Mouse (Mus musculus) liver, embryonic 15.5 days (tissue): Measurements from ENCODE around the gene Nrk. TPM values are rescaled to one million over a fixed set of nuclear protein-coding genes. Genes with fewer than 3 reads are reported as not detected.
A peak's percentile ranks its signal among the peaks of the same experiment; 100 is the strongest.

Experiments
- ATAC-seq: fragments of 200-750 bp; cut with Nextera tagmentation; 2 replicates; pipeline ENCODE4 v1.8.0; 2017; ENCODE audit warnings: moderate number of reproducible peaks, mild to moderate bottlenecking, moderate library complexity; ENCODE audit not compliant: insufficient read depth
- H3K27ac ChIP-seq: fragments of 300-500 bp; sonication (generic); replicated peaks from 2 replicates; pipeline ENCODE4 v1.5.1; 2015; ENCODE audit warnings: mild to moderate bottlenecking, inconsistent platforms
- H3K27me3 ChIP-seq: fragments of 300-500 bp; sonication (generic); 2 replicates; pipeline ENCODE4 v1.6.1; 2015; ENCODE audit warnings: mild to moderate bottlenecking, inconsistent platforms
- H3K36me3 ChIP-seq: fragments of 300-500 bp; sonication (generic); replicated peaks from 2 replicates; pipeline ENCODE4 v1.6.1; 2015; ENCODE audit warnings: moderate library complexity, mild to moderate bottlenecking, inconsistent platforms
- H3K4me1 ChIP-seq: fragments of 300-500 bp; sonication (generic); replicated peaks from 2 replicates; pipeline ENCODE4 v1.6.1; 2015; ENCODE audit warnings: inconsistent platforms
- H3K4me2 ChIP-seq: fragments of 300-500 bp; sonication (generic); 2 replicates; pipeline ENCODE4 v1.6.1; 2015; ENCODE audit warnings: moderate library complexity, mild to moderate bottlenecking, inconsistent platforms
- H3K4me3 ChIP-seq: fragments of 300-500 bp; sonication (generic); replicated peaks from 2 replicates; pipeline ENCODE4 v1.5.1; 2015; ENCODE audit warnings: mild to moderate bottlenecking, inconsistent platforms
- H3K9ac ChIP-seq: fragments of 300-500 bp; sonication (generic); 2 replicates; pipeline ENCODE4 v1.6.1; 2015; ENCODE audit warnings: moderate library complexity, mild to moderate bottlenecking, inconsistent platforms
- H3K9me3 ChIP-seq: fragments of 300-500 bp; sonication (generic); replicated peaks from 2 replicates; pipeline ENCODE4 v1.6.1; 2016; ENCODE audit warnings: inconsistent platforms
- WGBS: fragments of 180-500 bp; shearing (Covaris S2); methylation state at CpG from one replicate; pipeline ENCODE4 v1.1.7; 2015; ENCODE audit warnings: mixed read lengths; ENCODE audit not compliant: insufficient replicate concordance; 5-methylcytosine and 5-hydroxymethylcytosine counted together
- polyA plus RNA-seq: library from polyadenylated mRNA; unstranded; fragments of >200 nt; fragmentation: Nextera tagmentation; extraction: Ambion mirVana; gene quantifications from 2 replicates; pipeline ENCODE4 v1.2.1, GENCODE M21; 2015

Nrk gene
- polyA plus RNA-seq = 2.4 and 3.9 TPM in 2 replicates

DNA sequence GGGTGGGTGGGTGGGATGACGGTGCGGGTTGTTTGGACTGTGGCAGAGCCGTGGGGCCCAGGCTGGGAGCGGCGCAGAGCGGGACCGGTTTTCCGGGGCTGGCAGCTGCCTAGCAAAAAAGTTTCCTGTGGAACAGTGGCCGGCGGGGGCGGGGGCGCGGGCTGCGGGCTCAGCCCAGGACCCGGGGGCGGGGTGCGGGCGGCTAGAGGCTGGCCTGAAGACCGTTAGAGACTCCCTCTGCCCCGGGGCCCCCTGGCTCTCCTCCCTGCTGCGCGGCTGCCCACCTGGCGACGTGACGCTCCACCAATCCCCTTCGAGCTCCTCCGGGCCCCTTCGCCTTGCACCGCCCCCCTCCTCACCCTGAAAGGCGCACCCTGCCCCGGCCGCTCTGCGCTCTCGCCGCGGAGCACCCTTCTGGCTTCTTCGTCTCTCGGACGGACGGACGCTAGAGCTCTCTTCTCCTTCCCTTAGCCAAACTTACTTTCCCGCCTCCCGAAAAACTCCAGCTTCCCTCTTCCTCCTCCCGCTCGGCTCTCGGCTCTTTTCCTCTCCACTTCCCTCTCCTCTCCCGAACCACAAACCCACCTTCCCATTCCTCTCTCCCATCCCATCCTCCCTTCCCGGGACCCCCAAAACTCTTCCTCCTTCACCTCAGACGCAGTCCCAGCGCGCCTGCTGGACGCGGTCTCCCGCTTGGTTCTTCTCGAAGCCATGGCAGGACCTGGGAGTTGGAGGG lies at the start of gene Nrk:
Gene Nrk, plus strand, starts transcription at position 390 of the 736 bp plus-strand sequence.
- peak within 1 kb of the TSS; percentile 25 for H3K4me3 ChIP-seq
- WGBS = 24% methylated on average over 47 of the region's 55 CpGs

DNA sequence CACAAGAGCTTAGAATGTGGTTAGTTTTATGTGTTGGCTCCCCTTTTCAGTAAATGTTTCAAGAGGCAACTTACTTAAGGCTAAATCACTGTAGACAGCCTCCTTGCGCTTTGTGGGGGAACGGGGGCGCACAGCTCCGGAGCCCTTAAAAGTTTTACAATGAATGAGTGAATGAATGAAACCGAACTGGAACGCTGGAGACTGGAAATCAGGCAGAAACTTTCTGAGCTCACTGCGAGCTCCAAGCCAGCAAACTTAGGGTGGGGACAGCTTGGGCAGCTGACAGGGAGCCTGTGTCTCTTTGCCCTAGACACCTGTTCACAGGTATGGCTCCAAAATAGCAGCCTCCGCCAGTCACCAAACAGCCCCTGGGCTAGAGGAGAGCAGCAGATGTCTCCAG lies 864 bp upstream of the Nrk start:
- ATAC-seq = no peak
- Histone ChIP-seq H3K4me3 (no peak overlapping the region), H3K9ac (no peak overlapping the region), H3K4me2 (peak overlapping the region; percentile 44; the same call in 1 of the 2 replicates), H3K27me3 (peaks cover 15% of the 10 kb centered on the region), H3K27ac (no peak overlapping the region), H3K9me3 (no peaks in the 10 kb centered on the region), H3K36me3 (no peaks in the 10 kb centered on the region), H3K4me1 (no peaks in the 10 kb centered on the region)
- 35% methylated on average over 8 of the region's 8 CpGs for WGBS

More for the DNA sequence above, at the start of gene Nrk:
- H3K4me1 ChIP-seq = no peaks in the 10 kb centered on the region
- H3K9ac ChIP-seq = no peak within 1 kb of the TSS
- H3K27ac ChIP-seq = no peak within 1 kb of the TSS
- H3K36me3 ChIP-seq = no peaks in the 10 kb centered on the region
- H3K9me3 ChIP-seq = no peaks in the 10 kb centered on the region
- peaks cover 15% of the 10 kb centered on the region for H3K27me3 ChIP-seq
- H3K4me2 ChIP-seq = peak within 1 kb of the TSS; percentile 44
- ATAC-seq = no peak

DNA sequence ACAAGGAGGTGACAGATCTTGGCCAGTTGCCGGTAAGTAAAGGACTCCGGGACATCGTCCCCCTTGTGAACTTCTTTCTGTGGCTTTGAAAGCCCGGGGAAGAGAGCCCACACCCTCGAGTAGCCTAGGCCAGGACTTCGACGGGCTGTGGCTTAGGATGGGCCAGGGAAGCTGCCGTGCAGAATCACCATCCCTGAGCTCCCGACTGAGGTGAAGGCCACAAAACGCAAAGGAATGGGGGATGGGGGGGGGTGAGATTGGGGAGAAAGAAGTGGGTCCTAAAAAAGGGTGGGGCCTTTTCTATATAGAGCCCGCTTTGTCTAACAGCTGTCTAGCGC lies 516 bp downstream of the Nrk start:
- H3K4me3 ChIP-seq = peak overlapping the region; percentile 25; the same call in 1 of the 2 replicates
- no peaks in the 10 kb centered on the region for H3K36me3 ChIP-seq
- no peaks in the 10 kb centered on the region for H3K9me3 ChIP-seq
- ATAC-seq = no peak
- no peak overlapping the region for H3K9ac ChIP-seq
- 34% methylated on average over 12 of the region's 12 CpGs for WGBS
- H3K4me1 ChIP-seq = no peaks in the 10 kb centered on the region
- peaks cover 15% of the 10 kb centered on the region for H3K27me3 ChIP-seq
- no peak overlapping the region for H3K27ac ChIP-seq
- H3K4me2 ChIP-seq = no peak overlapping the region

DNA sequence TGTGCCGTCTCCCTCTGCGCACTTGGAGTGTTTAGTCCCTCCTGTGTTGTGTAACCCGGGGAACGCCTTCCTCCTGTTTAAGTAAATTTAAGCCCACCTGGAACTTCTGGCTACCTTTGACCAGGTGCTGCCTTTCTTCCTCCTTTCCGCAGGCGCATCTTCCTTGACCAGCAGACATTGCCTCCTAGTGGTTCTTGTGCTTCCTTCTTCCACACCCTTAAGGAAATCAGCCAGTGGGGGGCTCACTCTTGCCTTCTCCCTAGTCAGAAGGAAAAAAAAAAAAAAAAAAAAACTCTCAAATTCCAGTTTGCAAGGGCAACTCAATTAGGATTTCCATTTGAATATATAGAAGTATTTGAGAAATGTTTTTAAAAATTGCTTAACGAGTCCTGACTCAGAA lies 4.8 kb downstream of the Nrk start:
- Histone ChIP-seq H3K27me3 (peaks cover 8% of the 10 kb centered on the region; the same call in 1 of the 2 replicates), H3K9ac (no peak overlapping the region), H3K27ac (no peak overlapping the region), H3K4me1 (no peaks in the 10 kb centered on the region), H3K4me3 (no peak overlapping the region), H3K4me2 (no peak overlapping the region), H3K36me3 (no peaks in the 10 kb centered on the region), H3K9me3 (no peaks in the 10 kb centered on the region)
- no peak for ATAC-seq
- 49% methylated on average over 7 of the region's 7 CpGs for WGBS

DNA sequence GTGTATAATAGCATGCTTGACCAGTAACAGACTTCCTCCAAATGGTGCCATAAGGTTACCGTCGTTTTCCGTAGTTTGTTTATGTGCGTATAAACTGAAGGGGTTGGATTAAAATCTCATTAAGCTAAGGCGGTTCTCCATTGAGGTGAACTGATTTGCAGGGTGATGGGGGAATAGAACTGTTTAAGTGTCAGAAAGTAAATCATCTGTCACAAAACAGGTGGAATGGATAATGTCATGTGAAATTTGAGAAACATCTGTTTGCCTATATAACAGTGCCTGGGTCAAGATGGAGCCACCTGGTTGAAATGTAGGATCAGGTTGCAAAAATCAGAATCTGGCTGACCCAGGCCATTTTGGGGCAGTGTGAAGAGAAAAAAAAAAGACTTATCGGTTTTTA lies 29.7 kb downstream of the Nrk start:
- 75% methylated on average over 6 of the region's 6 CpGs for WGBS
- Histone ChIP-seq H3K27me3 (no peaks in the 10 kb centered on the region), H3K4me1 (no peaks in the 10 kb centered on the region), H3K4me3 (no peak overlapping the region), H3K9ac (no peak overlapping the region), H3K36me3 (no peaks in the 10 kb centered on the region), H3K27ac (no peak overlapping the region), H3K9me3 (no peaks in the 10 kb centered on the region), H3K4me2 (no peak overlapping the region)
- no peak for ATAC-seq

DNA sequence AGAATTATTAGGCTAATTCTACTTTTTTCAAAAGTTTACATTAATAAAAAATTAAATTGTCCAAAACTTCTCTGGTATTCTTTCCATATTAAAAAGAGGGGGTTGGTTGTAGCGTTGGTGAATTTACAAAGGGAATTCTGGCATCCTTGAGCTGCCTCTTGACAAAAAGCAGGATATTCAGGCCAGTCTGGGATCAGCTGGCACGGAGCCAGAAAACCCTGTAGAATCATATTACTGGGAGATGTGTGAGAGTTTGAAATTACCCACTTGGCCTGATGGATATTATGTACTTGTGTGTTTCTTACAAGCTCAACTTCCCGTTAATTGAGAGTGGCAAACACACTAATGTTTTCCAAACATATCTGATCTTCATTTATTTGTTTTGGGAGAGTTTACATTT lies 46.5 kb downstream of the Nrk start:
- Histone ChIP-seq H3K9me3 (no peaks in the 10 kb centered on the region), H3K27me3 (no peaks in the 10 kb centered on the region), H3K36me3 (no peaks in the 10 kb centered on the region), H3K4me3 (no peak overlapping the region), H3K9ac (no peak overlapping the region), H3K27ac (no peak overlapping the region), H3K4me2 (no peak overlapping the region), H3K4me1 (no peaks in the 10 kb centered on the region)
- ATAC-seq = no peak
- WGBS = 57% methylated on average over 3 of the region's 3 CpGs

DNA sequence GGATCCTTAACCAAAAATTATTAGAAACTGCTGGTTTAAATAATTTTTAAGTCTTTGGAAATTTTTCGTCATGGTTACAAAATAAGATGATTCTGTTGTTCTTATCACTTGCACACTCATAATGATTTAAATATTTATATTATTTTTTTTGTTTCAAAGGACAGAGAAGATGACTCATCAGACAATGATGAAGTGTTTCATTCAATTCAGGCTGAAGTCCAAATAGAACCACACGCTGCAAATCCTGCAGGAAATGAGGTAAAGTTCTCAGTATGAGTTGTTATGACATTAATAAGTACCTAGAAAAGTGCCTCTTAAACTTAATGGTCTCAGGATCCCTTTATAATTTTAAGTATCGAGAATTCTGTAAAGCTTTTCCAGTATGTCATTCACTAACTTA lies 64.3 kb downstream of the Nrk start:
- no peak for ATAC-seq
- Histone ChIP-seq H3K27ac (no peak overlapping the region), H3K36me3 (no peaks in the 10 kb centered on the region), H3K9me3 (no peaks in the 10 kb centered on the region), H3K27me3 (no peaks in the 10 kb centered on the region), H3K4me2 (no peak overlapping the region), H3K4me1 (no peaks in the 10 kb centered on the region), H3K9ac (no peak overlapping the region), H3K4me3 (no peak overlapping the region)
- WGBS = 52% methylated on average over 3 of the region's 3 CpGs

DNA sequence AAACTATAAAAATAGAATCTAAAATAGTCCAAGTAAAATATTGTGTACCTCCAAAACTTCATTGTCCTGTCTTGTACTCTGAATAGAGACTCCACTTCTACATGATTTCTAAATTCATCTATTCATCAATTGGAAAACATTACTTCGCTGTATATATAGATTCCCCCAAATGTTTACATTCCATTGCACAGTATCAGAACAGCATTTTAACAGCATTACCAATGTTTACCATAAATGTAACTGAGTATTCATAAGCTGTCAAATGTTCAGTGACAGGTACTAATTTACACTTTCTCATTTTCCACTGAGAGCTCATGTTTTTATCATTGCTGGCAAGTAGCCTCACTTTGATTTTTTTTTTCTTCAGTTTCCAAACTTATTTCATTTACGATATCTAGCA lies 65.0 kb downstream of the Nrk start:
- Histone ChIP-seq H3K27me3 (no peaks in the 10 kb centered on the region), H3K9ac (no peak overlapping the region), H3K4me3 (no peak overlapping the region), H3K9me3 (no peaks in the 10 kb centered on the region), H3K4me1 (no peaks in the 10 kb centered on the region), H3K27ac (no peak overlapping the region), H3K36me3 (no peaks in the 10 kb centered on the region), H3K4me2 (no peak overlapping the region)
- ATAC-seq = no peak
- 74% methylated on average over 2 of the region's 2 CpGs for WGBS

DNA sequence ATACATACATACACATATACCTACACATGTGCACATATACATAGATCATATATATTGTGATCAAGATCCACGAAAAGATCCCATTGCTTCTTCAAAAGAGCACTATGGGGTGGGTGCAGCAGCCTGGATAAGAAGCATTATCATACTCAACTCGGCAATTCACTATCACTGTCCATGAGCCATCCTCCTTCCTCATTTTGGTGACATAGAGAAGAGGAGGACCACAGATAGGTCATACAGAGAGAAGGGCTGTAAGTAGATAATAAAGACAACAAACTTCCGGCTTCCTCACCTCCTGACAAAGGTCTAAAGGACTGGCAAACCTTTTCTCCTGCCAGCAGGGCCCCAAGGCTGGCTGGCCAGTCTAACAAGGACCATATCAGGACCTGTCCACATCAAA lies 100.3 kb downstream of the Nrk start:
- no peaks in the 10 kb centered on the region for H3K27me3 ChIP-seq
- ATAC-seq = no peak
- H3K4me2 ChIP-seq = no peak overlapping the region
- H3K4me1 ChIP-seq = no peaks in the 10 kb centered on the region
- H3K36me3 ChIP-seq = no peaks in the 10 kb centered on the region
- H3K9me3 ChIP-seq = no peaks in the 10 kb centered on the region
- H3K4me3 ChIP-seq = no peak overlapping the region
- no peak overlapping the region for H3K9ac ChIP-seq
- no peak overlapping the region for H3K27ac ChIP-seq
- 33% methylated on average over 3 of the region's 3 CpGs for WGBS

DNA sequence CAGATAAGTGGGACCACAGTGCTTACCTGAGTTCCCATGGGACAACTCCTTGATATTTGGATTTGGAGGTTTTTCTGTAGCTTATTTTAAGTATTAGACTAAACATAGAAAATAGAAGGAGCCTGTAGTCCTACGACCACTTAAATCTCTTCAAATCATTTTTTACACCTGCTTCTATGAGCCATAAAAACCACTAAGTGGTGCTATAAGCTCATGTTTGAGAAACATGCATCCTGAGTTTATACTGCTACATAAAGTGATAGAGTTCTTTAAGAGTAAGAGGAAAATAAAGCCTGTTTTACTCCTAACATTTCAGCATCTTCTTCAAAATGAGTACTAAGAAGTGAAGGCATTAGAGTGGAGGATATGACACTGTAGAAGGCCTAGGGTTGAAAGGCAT lies 102.3 kb downstream of the Nrk start:
- WGBS = 29% methylated on average over 1 of the region's 1 CpGs
- H3K27me3 ChIP-seq = no peaks in the 10 kb centered on the region

DNA sequence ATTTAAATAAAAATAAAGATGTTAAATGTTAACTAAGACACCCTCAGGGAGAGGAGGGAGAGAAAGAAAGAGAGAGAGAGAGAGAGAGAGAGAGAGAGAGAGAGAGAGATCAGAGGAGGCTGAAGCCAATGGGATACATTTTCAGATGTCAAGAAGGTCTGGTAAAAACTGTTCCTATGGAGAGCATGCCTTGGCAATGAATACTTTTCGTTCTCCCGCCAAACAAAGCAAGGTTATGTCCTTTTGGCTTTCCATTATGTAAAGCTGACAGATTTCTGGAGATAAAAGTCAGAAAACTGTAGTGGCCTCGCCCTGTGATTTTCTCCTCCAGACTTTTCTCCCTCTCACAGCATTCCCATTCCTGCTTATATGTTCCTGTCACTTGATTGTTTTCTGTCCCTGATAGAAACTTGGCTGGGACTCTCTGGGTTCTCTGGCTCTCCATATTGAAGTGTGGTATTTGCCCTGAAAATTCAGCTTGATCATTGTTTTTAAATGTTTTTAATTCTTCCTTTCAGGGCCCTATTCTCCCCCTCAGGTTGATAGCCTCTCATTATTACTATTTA lies 112.4 kb downstream of the Nrk start:
- Histone ChIP-seq H3K9ac (no peak overlapping the region), H3K4me3 (no peak overlapping the region), H3K27me3 (no peaks in the 10 kb centered on the region), H3K27ac (no peak overlapping the region), H3K36me3 (no peaks in the 10 kb centered on the region), H3K9me3 (no peaks in the 10 kb centered on the region), H3K4me1 (no peaks in the 10 kb centered on the region), H3K4me2 (no peak overlapping the region)
- no peak for ATAC-seq
- 41% methylated on average over 3 of the region's 3 CpGs for WGBS

More for the DNA sequence above, 102.3 kb downstream of the Nrk start:
- ATAC-seq = no peak
- H3K4me1 ChIP-seq = no peaks in the 10 kb centered on the region
- H3K9me3 ChIP-seq = no peaks in the 10 kb centered on the region
- no peak overlapping the region for H3K27ac ChIP-seq
- no peaks in the 10 kb centered on the region for H3K36me3 ChIP-seq
- H3K9ac ChIP-seq = no peak overlapping the region
- no peak overlapping the region for H3K4me2 ChIP-seq
- no peak overlapping the region for H3K4me3 ChIP-seq

DNA sequence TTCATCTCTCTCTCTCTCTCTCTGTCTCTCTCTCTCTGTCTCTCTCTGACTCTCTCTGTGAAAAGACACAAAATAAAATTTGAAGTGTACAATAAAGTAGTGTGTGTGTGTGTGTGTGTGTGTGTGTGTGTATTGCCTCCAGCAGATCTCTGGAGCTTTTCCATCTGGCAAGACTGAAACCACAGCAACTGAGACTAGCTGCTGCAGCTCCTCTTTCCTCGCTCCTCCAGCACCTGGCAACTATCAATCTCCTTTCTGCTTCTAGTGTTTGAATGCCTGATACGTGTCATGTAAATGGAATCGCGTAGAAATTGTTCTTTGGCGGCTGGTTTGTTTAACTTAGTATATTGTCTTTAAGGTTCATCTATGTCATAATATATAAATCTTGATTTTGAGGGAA lies 113.1 kb downstream of the Nrk start:
- no peaks in the 10 kb centered on the region for H3K27me3 ChIP-seq
- no peak for ATAC-seq
- H3K4me2 ChIP-seq = no peak overlapping the region
- no peak overlapping the region for H3K27ac ChIP-seq
- WGBS = 53% methylated on average over 5 of the region's 5 CpGs
- no peak overlapping the region for H3K4me3 ChIP-seq
- H3K4me1 ChIP-seq = no peaks in the 10 kb centered on the region
- no peaks in the 10 kb centered on the region for H3K36me3 ChIP-seq
- no peak overlapping the region for H3K9ac ChIP-seq
- H3K9me3 ChIP-seq = no peaks in the 10 kb centered on the region
